Mouse (Mus musculus) stomach, embryonic 16.5 days (tissue): ENCODE results near the gene Tmem109. TPM values are rescaled to one million over a fixed set of nuclear protein-coding genes. Genes with fewer than 3 reads are reported as not detected.

Source experiments
- ATAC-seq: fragments of 200-750 bp; cut with Nextera tagmentation; 2 replicates; pipeline ENCODE4 v1.8.0; 2017; ENCODE audit warnings: moderate number of reproducible peaks, moderate TSS enrichment; ENCODE audit not compliant: insufficient read depth, low FRiP score
- H3K27ac ChIP-seq: fragments of 300-500 bp; sonication (generic); 2 replicates; pipeline ENCODE4 v1.5.1; 2014; ENCODE audit warnings: low read length
- H3K27me3 ChIP-seq: fragments of 300-500 bp; sonication (generic); 2 replicates; pipeline ENCODE4 v1.6.1; 2014; ENCODE audit warnings: low read length, control low read depth, mixed read lengths; ENCODE audit not compliant: control insufficient read depth, insufficient read depth
- H3K36me3 ChIP-seq: fragments of 300-500 bp; sonication (generic); 2 replicates; pipeline ENCODE4 v1.6.1; 2014; ENCODE audit warnings: low read length; ENCODE audit not compliant: control insufficient read depth, insufficient read depth
- H3K4me1 ChIP-seq: fragments of 300-500 bp; sonication (generic); 2 replicates; pipeline ENCODE4 v1.6.1; 2014; ENCODE audit warnings: low read length, control low read depth, mixed read lengths; ENCODE audit not compliant: control insufficient read depth, insufficient read depth
- H3K4me2 ChIP-seq: fragments of 300-500 bp; sonication (generic); 2 replicates; pipeline ENCODE4 v1.6.1; 2014; ENCODE audit warnings: low read depth, low read length, mixed read lengths
- H3K4me3 ChIP-seq: fragments of 300-500 bp; sonication (generic); replicated peaks from 2 replicates; pipeline ENCODE4 v1.5.1; 2014; ENCODE audit warnings: mild to moderate bottlenecking, low read length
- H3K9ac ChIP-seq: fragments of 300-500 bp; sonication (generic); 2 replicates; pipeline ENCODE4 v1.6.1; 2014; ENCODE audit warnings: low read length
- H3K9me3 ChIP-seq: fragments of 300-500 bp; sonication (generic); replicated peaks from 2 replicates; pipeline ENCODE4 v1.6.1; 2016; ENCODE audit warnings: low read length, control low read depth; ENCODE audit not compliant: control insufficient read depth
- WGBS: fragments of 180-500 bp; shearing (Covaris S2); extraction: QIAGEN DNeasy Blood & Tissue Kit; methylation state at CpG from one replicate; pipeline ENCODE4 v1.1.7; 2014; 5-methylcytosine and 5-hydroxymethylcytosine counted together
- polyA plus RNA-seq: library from polyadenylated mRNA; unstranded; fragments of >200 nt; fragmentation: Nextera tagmentation; extraction: Ambion mirVana; gene quantifications from 2 replicates; pipeline ENCODE4 v1.2.1, GENCODE M21; 2015

Gene Tmem109
- polyA plus RNA-seq, 1 experiment from 2014 or later = 147 TPM

DNA sequence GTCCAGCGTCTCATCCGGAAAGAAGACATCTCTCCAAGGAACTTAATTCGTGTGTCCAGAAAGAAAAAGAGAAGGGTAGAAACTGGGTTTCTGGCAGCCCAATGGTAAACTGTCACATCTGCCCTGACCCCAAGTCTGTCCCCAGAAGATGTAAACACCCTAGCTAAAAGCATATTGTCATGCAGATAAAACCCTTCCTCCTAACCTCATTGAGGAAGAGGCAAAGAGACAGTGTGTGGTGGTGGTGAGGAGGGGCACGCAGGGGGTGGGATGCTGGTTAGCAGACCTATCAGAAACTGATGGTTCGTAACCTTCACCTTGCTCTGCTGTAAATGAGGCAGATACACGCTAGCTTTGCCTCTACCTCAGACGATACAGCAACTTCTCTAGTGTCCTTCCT is 60.5 kb downstream of the Tmem109 start:
- WGBS = 66% methylated on average over 7 of the region's 7 CpGs
- H3K27ac ChIP-seq = no peak overlapping the region

More for the DNA sequence above, 60.5 kb downstream of the Tmem109 start:
- Histone ChIP-seq H3K9ac (no peak overlapping the region), H3K4me1 (no peaks in the 10 kb centered on the region), H3K4me2 (no peak overlapping the region), H3K9me3 (no peaks in the 10 kb centered on the region), H3K27me3 (no peaks in the 10 kb centered on the region), H3K36me3 (no peaks in the 10 kb centered on the region), H3K4me3 (no peak overlapping the region)
- ATAC-seq = no peak

Other genes with a start within 250 kb of the Tmem109 start
- gene Vwce, start 247.8 kb downstream of the Tmem109 start, polyA plus RNA-seq = 1.2 and 2.0 TPM in 2 replicates
- 139 and 218 TPM in 2 replicates for gene Pga5, start 203.9 kb downstream of the Tmem109 start, polyA plus RNA-seq
- 48.7 and 60.3 TPM in 2 replicates for gene Vps37c, start 193.3 kb downstream of the Tmem109 start, polyA plus RNA-seq
- gene Cd5, start 143.0 kb downstream of the Tmem109 start, polyA plus RNA-seq = 3.3 and 3.8 TPM in 2 replicates
- gene Cd6, start 51.9 kb downstream of the Tmem109 start, polyA plus RNA-seq = 0.50 and 0.58 TPM in 2 replicates
- 0.52 and 0.70 TPM in 2 replicates for gene Slc15a3, start 42.3 kb downstream of the Tmem109 start, polyA plus RNA-seq
- 66.3 and 70.6 TPM in 2 replicates for gene Tmem132a, start 12.1 kb downstream of the Tmem109 start, polyA plus RNA-seq
- 36.8 and 40.6 TPM in 2 replicates for gene Prpf19, start 13.2 kb upstream of the Tmem109 start, polyA plus RNA-seq
- not detected in 2 replicates for gene Zp1, start 38.6 kb upstream of the Tmem109 start, polyA plus RNA-seq
- gene Ptgdr2, start 55.2 kb upstream of the Tmem109 start, polyA plus RNA-seq = not detected in 2 replicates
- 23.8 and 27.5 TPM in 2 replicates for gene Ccdc86, start 67.3 kb upstream of the Tmem109 start, polyA plus RNA-seq
- 8.0 and 11.3 TPM in 2 replicates for gene Ms4a10, start 92.7 kb upstream of the Tmem109 start, polyA plus RNA-seq
- gene Ms4a15, start 111.2 kb upstream of the Tmem109 start, polyA plus RNA-seq = not detected in 2 replicates
- 3.7 and 4.2 TPM in 2 replicates for gene Ms4a18, start 136.0 kb upstream of the Tmem109 start, polyA plus RNA-seq
- 6.0 and 7.8 TPM in 2 replicates for gene Ms4a8a, start 199.1 kb upstream of the Tmem109 start, polyA plus RNA-seq
- not detected in 2 replicates for gene 1700017D01Rik, start 248.9 kb upstream of the Tmem109 start, polyA plus RNA-seq